ENCODE assay signal across 41 mouse cellular contexts in genomic region chr13:8972369-8972768, GRCm38 (mm10). TPM values are rescaled to one million over a fixed set of nuclear protein-coding genes. Genes with fewer than 3 reads are reported as not detected.
DNase-seq lines count a peak whose midpoint lies in the region; ATAC-seq and TF ChIP-seq lines count a peak whose summit lies in the region.
"Had no signal": no experiment of that assay in that cellular context is flagged by ENCODE, and none has a peak within 500 bp of the region (broad histone marks: within the 10 kb centered on the region; RNA-seq: fewer than 3 reads in every experiment).

No protein-coding gene starts in this region.

- H3K9ac ChIP-seq in forebrain, postnatal 0 days = no peak overlapping the region
- no peak overlapping the region for H3K9ac ChIP-seq in forebrain, embryonic 11.5 days (ENCODE audit: low read length)
- H3K9ac ChIP-seq in hindbrain, postnatal 0 days (replicated peaks; ENCODE audit: low read length) = no peak overlapping the region
- no peak overlapping the region for H3K9ac ChIP-seq in limb, embryonic 14.5 days (ENCODE audit: low read depth, low read length, severe bottlenecking)
- no peak overlapping the region for H3K9ac ChIP-seq in midbrain, postnatal 0 days (replicated peaks; ENCODE audit: low read length, poor library complexity, severe bottlenecking)
- H3K9ac ChIP-seq: embryonic facial prominence, embryonic 12.5 days; forebrain, embryonic 15.5 days; heart, embryonic 15.5 days; intestine, embryonic 15.5 days; midbrain, embryonic 12.5 days had no signal

- no peaks in the 10 kb centered on the region for H3K4me1 ChIP-seq in forebrain, postnatal 0 days (ENCODE audit: insufficient read depth)
- no peaks in the 10 kb centered on the region for H3K4me1 ChIP-seq in forebrain, embryonic 11.5 days (replicated peaks; ENCODE audit: control insufficient read depth, insufficient read depth, low read length)
- H3K4me1 ChIP-seq in hindbrain, postnatal 0 days (ENCODE audit: insufficient read depth, low read length) = no peaks in the 10 kb centered on the region
- no peaks in the 10 kb centered on the region for H3K4me1 ChIP-seq in hindbrain, embryonic 10.5 days (replicated peaks)
- H3K4me1 ChIP-seq in limb, embryonic 14.5 days (ENCODE audit: control insufficient read depth, insufficient read depth, low read length) = no peaks in the 10 kb centered on the region
- H3K4me1 ChIP-seq in limb, embryonic 10.5 days = no peaks in the 10 kb centered on the region
- H3K4me1 ChIP-seq in midbrain, postnatal 0 days (ENCODE audit: insufficient read depth, low read length) = no peaks in the 10 kb centered on the region
- no peaks in the 10 kb centered on the region for H3K4me1 ChIP-seq in midbrain, embryonic 10.5 days
- H3K4me1 ChIP-seq: embryonic facial prominence, embryonic 12.5 days; forebrain, embryonic 15.5 days; heart, embryonic 10.5 days; heart, embryonic 15.5 days; intestine, embryonic 15.5 days; midbrain, embryonic 12.5 days had no signal

- no peak overlapping the region for H3K27ac ChIP-seq in forebrain, postnatal 0 days (ENCODE audit: low read depth, low read length)
- no peak overlapping the region for H3K27ac ChIP-seq in forebrain, embryonic 11.5 days (ENCODE audit: low read depth, low read length)
- no peak overlapping the region for H3K27ac ChIP-seq in hindbrain, postnatal 0 days
- no peak overlapping the region for H3K27ac ChIP-seq in hindbrain, embryonic 10.5 days
- no peak overlapping the region for H3K27ac ChIP-seq in limb, embryonic 14.5 days (replicated peaks; ENCODE audit: low read depth, low read length)
- no peak overlapping the region for H3K27ac ChIP-seq in limb, embryonic 10.5 days
- no peak overlapping the region for H3K27ac ChIP-seq in midbrain, postnatal 0 days (ENCODE audit: low read depth, low read length)
- H3K27ac ChIP-seq in midbrain, embryonic 10.5 days (replicated peaks) = no peak overlapping the region
- H3K27ac ChIP-seq: embryonic facial prominence, embryonic 12.5 days; forebrain, embryonic 15.5 days; heart, embryonic 10.5 days; heart, embryonic 15.5 days; intestine, embryonic 15.5 days; midbrain, embryonic 12.5 days had no signal

- H3K4me2 ChIP-seq in forebrain, postnatal 0 days (ENCODE audit: low read depth) = no peak overlapping the region
- no peak overlapping the region for H3K4me2 ChIP-seq in forebrain, embryonic 11.5 days (ENCODE audit: low read depth, low read length, severe bottlenecking)
- no peak overlapping the region for H3K4me2 ChIP-seq in hindbrain, postnatal 0 days (ENCODE audit: low read depth, low read length)
- no peak overlapping the region for H3K4me2 ChIP-seq in limb, embryonic 14.5 days (replicated peaks; ENCODE audit: low read depth, low read length, severe bottlenecking)
- no peak overlapping the region for H3K4me2 ChIP-seq in midbrain, postnatal 0 days (ENCODE audit: low read depth, low read length, poor library complexity, severe bottlenecking)
- H3K4me2 ChIP-seq: embryonic facial prominence, embryonic 12.5 days; forebrain, embryonic 15.5 days; heart, embryonic 15.5 days; intestine, embryonic 15.5 days; liver, embryonic 11.5 days; midbrain, embryonic 12.5 days had no signal

- no peaks in the 10 kb centered on the region for H3K9me3 ChIP-seq in forebrain, postnatal 0 days (ENCODE audit: low read length)
- H3K9me3 ChIP-seq in forebrain, embryonic 11.5 days (ENCODE audit: control insufficient read depth, low read length) = no peaks in the 10 kb centered on the region
- no peaks in the 10 kb centered on the region for H3K9me3 ChIP-seq in hindbrain, postnatal 0 days (ENCODE audit: low read length)
- no peaks in the 10 kb centered on the region for H3K9me3 ChIP-seq in hindbrain, embryonic 10.5 days
- H3K9me3 ChIP-seq in limb, embryonic 14.5 days (ENCODE audit: control insufficient read depth, low read length) = no peaks in the 10 kb centered on the region
- H3K9me3 ChIP-seq in limb, embryonic 10.5 days (replicated peaks) = no peaks in the 10 kb centered on the region
- H3K9me3 ChIP-seq in midbrain, postnatal 0 days (ENCODE audit: low read length) = no peaks in the 10 kb centered on the region
- H3K9me3 ChIP-seq in midbrain, embryonic 10.5 days (replicated peaks) = no peaks in the 10 kb centered on the region
- H3K9me3 ChIP-seq: embryonic facial prominence, embryonic 12.5 days; forebrain, embryonic 15.5 days; G1E; heart, embryonic 10.5 days; heart, embryonic 15.5 days; intestine, embryonic 15.5 days; midbrain, embryonic 12.5 days had no signal

- H3K4me3 ChIP-seq in forebrain, postnatal 0 days (ENCODE audit: low read depth, low read length) = no peak overlapping the region
- no peak overlapping the region for H3K4me3 ChIP-seq in forebrain, embryonic 11.5 days (ENCODE audit: low read depth, low read length)
- H3K4me3 ChIP-seq in hindbrain, postnatal 0 days (ENCODE audit: low read length) = no peak overlapping the region
- H3K4me3 ChIP-seq in hindbrain, embryonic 10.5 days = no peak overlapping the region
- H3K4me3 ChIP-seq in limb, embryonic 14.5 days (replicated peaks; ENCODE audit: low read length) = no peak overlapping the region
- H3K4me3 ChIP-seq in limb, embryonic 10.5 days = no peak overlapping the region
- H3K4me3 ChIP-seq in midbrain, postnatal 0 days (ENCODE audit: low read depth, low read length) = no peak overlapping the region
- H3K4me3 ChIP-seq in midbrain, embryonic 10.5 days = no peak overlapping the region
- H3K4me3 ChIP-seq: embryonic facial prominence, embryonic 12.5 days; forebrain, embryonic 15.5 days; heart, embryonic 10.5 days; heart, embryonic 15.5 days; intestine, embryonic 15.5 days; midbrain, embryonic 12.5 days had no signal

- ATAC-seq in forebrain, postnatal 0 days = no peak
- ATAC-seq in forebrain, embryonic 11.5 days (replicated peaks; ENCODE audit: low FRiP score) = no peak
- ATAC-seq in hindbrain, postnatal 0 days = no peak
- ATAC-seq in limb, embryonic 14.5 days (ENCODE audit: low FRiP score, low read depth) = no peak
- ATAC-seq in midbrain, postnatal 0 days (ENCODE audit: low FRiP score) = no peak
- ATAC-seq: forebrain, embryonic 15.5 days; hindbrain, embryonic 16.5 days; intestine, embryonic 15.5 days; Patski had no signal

- no peaks in the 10 kb centered on the region for H3K27me3 ChIP-seq in forebrain, postnatal 0 days (ENCODE audit: insufficient read depth, low read length)
- no peaks in the 10 kb centered on the region for H3K27me3 ChIP-seq in forebrain, embryonic 11.5 days (ENCODE audit: control insufficient read depth, insufficient read depth, low read length)
- no peaks in the 10 kb centered on the region for H3K27me3 ChIP-seq in hindbrain, postnatal 0 days (ENCODE audit: insufficient read depth, low read length)
- H3K27me3 ChIP-seq in hindbrain, embryonic 10.5 days (ENCODE audit: insufficient read depth, poor library complexity, severe bottlenecking) = no peaks in the 10 kb centered on the region
- H3K27me3 ChIP-seq in limb, embryonic 14.5 days (ENCODE audit: control insufficient read depth, insufficient read depth, low read length) = no peaks in the 10 kb centered on the region
- no peaks in the 10 kb centered on the region for H3K27me3 ChIP-seq in limb, embryonic 10.5 days (ENCODE audit: low read depth, poor library complexity, severe bottlenecking)
- no peaks in the 10 kb centered on the region for H3K27me3 ChIP-seq in midbrain, postnatal 0 days (ENCODE audit: insufficient read depth, low read length)
- no peaks in the 10 kb centered on the region for H3K27me3 ChIP-seq in midbrain, embryonic 10.5 days (ENCODE audit: low read depth, poor library complexity, severe bottlenecking)
- H3K27me3 ChIP-seq: CH12.LX; embryonic facial prominence, embryonic 12.5 days; forebrain, embryonic 15.5 days; heart, embryonic 15.5 days; intestine, embryonic 15.5 days; midbrain, embryonic 12.5 days; Patski had no signal

- no peak for DNase-seq in forebrain, postnatal 0 days
- DNase-seq in forebrain, embryonic 11.5 days (ENCODE audit: low spot score) = no peak
- DNase-seq in hindbrain, postnatal 0 days (ENCODE audit: low spot score) = no peak
- no peak for DNase-seq in hindbrain, embryonic 10.5 days (ENCODE audit: low spot score)
- peak; percentile 1 for DNase-seq in limb, embryonic 14.5 days (ENCODE audit: low spot score)
- no peak for DNase-seq in limb, embryonic 10.5 days (ENCODE audit: low spot score)
- no peak for DNase-seq in midbrain, postnatal 0 days (ENCODE audit: low spot score)
- no peak for DNase-seq in midbrain, embryonic 10.5 days (ENCODE audit: low spot score)
- DNase-seq: adrenal gland, postnatal 10 days; cerebellum, adult 8-10 months; cerebellum, postnatal 36 days; embryo, embryonic 11 days; heart, postnatal 4 days; kidney, postnatal 25 days; lung, adult 2 months; lung, postnatal 14 days; spleen, adult 18-20 months; thymus, adult 18-20 months; thymus, postnatal 25 days had no signal

- no peak for TF ChIP-seq POLR2A in limb, embryonic 14.5 days (IDR thresholded peaks at IDR 0.05; ENCODE audit: borderline replicate concordance, extremely low read depth, insufficient read depth, insufficient read length)

- 0 out of 2 replicates have a peak, but pooled peaks have one; percentile 24 for TF ChIP-seq CTCF in forebrain, postnatal 0 days (IDR thresholded peaks at IDR 0.05; ENCODE audit: low read depth)
- peak; percentile 40 for TF ChIP-seq CTCF in hindbrain, postnatal 0 days (IDR thresholded peaks at IDR 0.05; ENCODE audit: low read depth)
- peak; percentile 51 for TF ChIP-seq CTCF in midbrain, postnatal 0 days (IDR thresholded peaks at IDR 0.05)

- H3K36me3 ChIP-seq in forebrain, postnatal 0 days (ENCODE audit: insufficient read depth) = peaks cover 79% of the 10 kb centered on the region
- peaks cover 24% of the 10 kb centered on the region for H3K36me3 ChIP-seq in forebrain, embryonic 11.5 days (ENCODE audit: control insufficient read depth, insufficient read depth, low read length)
- H3K36me3 ChIP-seq in hindbrain, postnatal 0 days (ENCODE audit: insufficient read depth, low read length) = peaks cover 61% of the 10 kb centered on the region
- peaks cover 98% of the 10 kb centered on the region for H3K36me3 ChIP-seq in hindbrain, embryonic 10.5 days
- peaks cover 82% of the 10 kb centered on the region for H3K36me3 ChIP-seq in limb, embryonic 14.5 days (ENCODE audit: control insufficient read depth, insufficient read depth, low read length)
- peaks cover 99% of the 10 kb centered on the region for H3K36me3 ChIP-seq in limb, embryonic 10.5 days
- H3K36me3 ChIP-seq in midbrain, postnatal 0 days (ENCODE audit: insufficient read depth, low read length) = peaks cover 58% of the 10 kb centered on the region
- H3K36me3 ChIP-seq in midbrain, embryonic 10.5 days = peaks cover 99% of the 10 kb centered on the region

RNA-seq across cellular contexts. Expression of gene Idi2, which starts 19.7 kb away (rescaled TPM):
- total RNA-seq in forebrain, postnatal 0 days (2014; rRNA removed) = not detected in 2 replicates
- not detected in 2 replicates for polyA plus RNA-seq in forebrain, postnatal 0 days (2015; fragmentation: Nextera tagmentation; extraction: Ambion mirVana)
- 0.16 TPM in 1 of 2 replicates, not detected in the other for polyA plus RNA-seq in forebrain, embryonic 11.5 days (2014; fragmentation: Nextera tagmentation; extraction: Ambion mirVana)
- not detected in 2 replicates for total RNA-seq in hindbrain, postnatal 0 days (2014; rRNA removed)
- not detected in 2 replicates for polyA plus RNA-seq in hindbrain, postnatal 0 days (2015; fragmentation: Nextera tagmentation; extraction: Ambion mirVana)
- polyA plus RNA-seq in hindbrain, embryonic 10.5 days (2016; fragmentation: Nextera tagmentation; extraction: Ambion mirVana) = 0.06 TPM in 1 of 2 replicates, not detected in the other
- polyA plus RNA-seq in limb, embryonic 14.5 days (2012; rRNA removed) = 0.04 TPM in 1 of 2 replicates, not detected in the other
- polyA plus RNA-seq in limb, embryonic 14.5 days (2014; fragmentation: Nextera tagmentation; extraction: Ambion mirVana) = not detected in 2 replicates
- polyA plus RNA-seq in limb, embryonic 10.5 days (2016; fragmentation: Nextera tagmentation; extraction: Ambion mirVana) = not detected in 2 replicates
- total RNA-seq in midbrain, postnatal 0 days (2014; rRNA removed) = not detected in 2 replicates
- not detected in 2 replicates for polyA plus RNA-seq in midbrain, postnatal 0 days (2015; fragmentation: Nextera tagmentation; extraction: Ambion mirVana)
- 0.05 and 0.06 TPM in 2 replicates for polyA plus RNA-seq in midbrain, embryonic 10.5 days (2016; fragmentation: Nextera tagmentation; extraction: Ambion mirVana)
- total RNA-seq: adrenal gland, postnatal 10 days; CH12.LX; gastrocnemius, adult 8-10 months; heart, postnatal 4 days; layer of hippocampus, adult 8-10 months; layer of hippocampus, postnatal 25 days; megakaryocyte progenitor cell, adult 5-6 weeks; monocyte, adult 5-6 weeks had no signal
- polyA plus RNA-seq: C2C12; forebrain, embryonic 15.5 days; gonadal fat pad, adult 2 months; heart, embryonic 10.5 days; heart, embryonic 15.5 days; hindbrain, embryonic 16.5 days; intestine, embryonic 15.5 days; kidney, embryonic 14.5 days; lung, adult 2 months; midbrain, embryonic 12.5 days; Patski; stomach, embryonic 16.5 days had no signal

RNA-seq across cellular contexts. Expression of gene Gtpbp4, which starts 23.5 kb away (rescaled TPM):
- total RNA-seq in forebrain, postnatal 0 days (2014; rRNA removed) = 30.2 and 33.7 TPM in 2 replicates
- polyA plus RNA-seq in forebrain, postnatal 0 days (2015; fragmentation: Nextera tagmentation; extraction: Ambion mirVana) = 54.6 and 59.4 TPM in 2 replicates
- 104 and 107 TPM in 2 replicates for polyA plus RNA-seq in forebrain, embryonic 11.5 days (2014; fragmentation: Nextera tagmentation; extraction: Ambion mirVana)
- 11.9 and 19.6 TPM in 2 replicates for total RNA-seq in hindbrain, postnatal 0 days (2014; rRNA removed)
- 53.0 and 57.8 TPM in 2 replicates for polyA plus RNA-seq in hindbrain, postnatal 0 days (2015; fragmentation: Nextera tagmentation; extraction: Ambion mirVana)
- 75.1 and 112 TPM in 2 replicates for polyA plus RNA-seq in hindbrain, embryonic 10.5 days (2016; fragmentation: Nextera tagmentation; extraction: Ambion mirVana)
- 21.0 and 30.6 TPM in 2 replicates for polyA plus RNA-seq in limb, embryonic 14.5 days (2012; rRNA removed)
- 76.1 and 78.3 TPM in 2 replicates for polyA plus RNA-seq in limb, embryonic 14.5 days (2014; fragmentation: Nextera tagmentation; extraction: Ambion mirVana)
- 116 and 117 TPM in 2 replicates for polyA plus RNA-seq in limb, embryonic 10.5 days (2016; fragmentation: Nextera tagmentation; extraction: Ambion mirVana)
- 12.1 and 20.6 TPM in 2 replicates for total RNA-seq in midbrain, postnatal 0 days (2014; rRNA removed)
- polyA plus RNA-seq in midbrain, postnatal 0 days (2015; fragmentation: Nextera tagmentation; extraction: Ambion mirVana) = 47.2 and 48.7 TPM in 2 replicates
- polyA plus RNA-seq in midbrain, embryonic 10.5 days (2016; fragmentation: Nextera tagmentation; extraction: Ambion mirVana) = 108 and 119 TPM in 2 replicates

RNA-seq across cellular contexts. Expression of gene Gm9745, which starts 24.3 kb away (rescaled TPM):
- not detected in 2 replicates for total RNA-seq in forebrain, postnatal 0 days (2014; rRNA removed)
- not detected in 2 replicates for polyA plus RNA-seq in forebrain, postnatal 0 days (2015; fragmentation: Nextera tagmentation; extraction: Ambion mirVana)
- not detected in 2 replicates for polyA plus RNA-seq in forebrain, embryonic 11.5 days (2014; fragmentation: Nextera tagmentation; extraction: Ambion mirVana)
- total RNA-seq in hindbrain, postnatal 0 days (2014; rRNA removed) = not detected in 2 replicates
- polyA plus RNA-seq in hindbrain, postnatal 0 days (2015; fragmentation: Nextera tagmentation; extraction: Ambion mirVana) = not detected in 2 replicates
- not detected in 2 replicates for polyA plus RNA-seq in hindbrain, embryonic 10.5 days (2016; fragmentation: Nextera tagmentation; extraction: Ambion mirVana)
- polyA plus RNA-seq in limb, embryonic 14.5 days (2012; rRNA removed) = not detected in 2 replicates
- polyA plus RNA-seq in limb, embryonic 14.5 days (2014; fragmentation: Nextera tagmentation; extraction: Ambion mirVana) = not detected in 2 replicates
- polyA plus RNA-seq in limb, embryonic 10.5 days (2016; fragmentation: Nextera tagmentation; extraction: Ambion mirVana) = not detected in 2 replicates
- total RNA-seq in midbrain, postnatal 0 days (2014; rRNA removed) = not detected in 2 replicates
- polyA plus RNA-seq in midbrain, postnatal 0 days (2015; fragmentation: Nextera tagmentation; extraction: Ambion mirVana) = not detected in 2 replicates
- not detected in 2 replicates for polyA plus RNA-seq in midbrain, embryonic 10.5 days (2016; fragmentation: Nextera tagmentation; extraction: Ambion mirVana)
- total RNA-seq: adrenal gland, postnatal 10 days; CH12.LX; gastrocnemius, adult 8-10 months; heart, postnatal 4 days; layer of hippocampus, adult 8-10 months; layer of hippocampus, postnatal 25 days; megakaryocyte progenitor cell, adult 5-6 weeks; monocyte, adult 5-6 weeks had no signal
- polyA plus RNA-seq: C2C12; embryonic facial prominence, embryonic 12.5 days; forebrain, embryonic 15.5 days; G1E; gonadal fat pad, adult 2 months; heart, embryonic 10.5 days; heart, embryonic 15.5 days; hindbrain, embryonic 16.5 days; intestine, embryonic 15.5 days; kidney, embryonic 14.5 days; limb, embryonic 11.5 days; liver, embryonic 11.5 days; lung, adult 2 months; midbrain, embryonic 12.5 days; neural tube, embryonic 14.5 days; Patski; stomach, embryonic 16.5 days had no signal
